Mouse (Mus musculus) splenic B cell, adult 2 months (primary cell): Measurements from ENCODE around the gene Kifc1.

Experiments
- DNase-seq: peaks from one replicate; pipeline ENCODE4 v3.0.0-alpha.2; 2011; ENCODE audit warnings: low read depth, low spot score
- H3K27me3 ChIP-seq: 2 replicates; pipeline ENCODE4 v1.6.1; 2012; ENCODE audit warnings: mild to moderate bottlenecking, low read length, moderate library complexity, mixed read lengths; ENCODE audit not compliant: control insufficient read depth, poor library complexity, insufficient read depth, severe bottlenecking
- H3K36me3 ChIP-seq: 2 replicates; pipeline ENCODE4 v1.6.1; 2012; ENCODE audit warnings: mild to moderate bottlenecking, low read length, moderate library complexity, mixed read lengths; ENCODE audit not compliant: control insufficient read depth, poor library complexity, insufficient read depth, severe bottlenecking

Kifc1 gene

GRCm38 (mm10) chr17:33925406-33926116 lies 35.1 kb upstream of the Kifc1 start:
- DNase-seq = peak; percentile 29
- Histone ChIP-seq H3K27me3 (no peaks in the 10 kb centered on the region), H3K36me3 (peaks cover 29% of the 10 kb centered on the region)

GRCm38 (mm10) chr17:33924577-33925283 lies 34.3 kb upstream of the Kifc1 start:
- Histone ChIP-seq H3K27me3 (no peaks in the 10 kb centered on the region), H3K36me3 (peaks cover 29% of the 10 kb centered on the region)
- peak; percentile 72 for DNase-seq

- no peaks in the 10 kb centered on the region for H3K27me3 ChIP-seq
- no peak for DNase-seq
- peaks cover 19% of the 10 kb centered on the region for H3K36me3 ChIP-seq
Measured at GRCm38 (mm10) chr17:33921361-33921760, 30.9 kb upstream of the Kifc1 start.

- H3K36me3 ChIP-seq = peaks cover 17% of the 10 kb centered on the region
- no peaks in the 10 kb centered on the region for H3K27me3 ChIP-seq
- DNase-seq = peak; percentile 93
Measured at GRCm38 (mm10) chr17:33920282-33921097, 30.0 kb upstream of the Kifc1 start.

- H3K36me3 ChIP-seq = peaks cover 11% of the 10 kb centered on the region; the same call in 1 of the 2 replicates
- DNase-seq = peak; percentile 96
- H3K27me3 ChIP-seq = no peaks in the 10 kb centered on the region
Measured at GRCm38 (mm10) chr17:33919351-33920281, 29.2 kb upstream of the Kifc1 start.

- Histone ChIP-seq H3K36me3 (peaks cover 18% of the 10 kb centered on the region), H3K27me3 (no peaks in the 10 kb centered on the region)
- DNase-seq = peak; percentile 34
Measured at GRCm38 (mm10) chr17:33918293-33919203, 28.1 kb upstream of the Kifc1 start.

- peaks cover 16% of the 10 kb centered on the region for H3K36me3 ChIP-seq
- no peaks in the 10 kb centered on the region for H3K27me3 ChIP-seq
- no peak for DNase-seq
Measured at GRCm38 (mm10) chr17:33917656-33918292, 27.3 kb upstream of the Kifc1 start.

- H3K36me3 ChIP-seq = peaks cover 16% of the 10 kb centered on the region
- DNase-seq = no peak
Measured at GRCm38 (mm10) chr17:33916847-33917655, 26.6 kb upstream of the Kifc1 start.

GRCm38 (mm10) chr17:33916294-33916693 lies 25.8 kb upstream of the Kifc1 start:
- no peak for DNase-seq
- H3K36me3 ChIP-seq = peaks cover 17% of the 10 kb centered on the region
- no peaks in the 10 kb centered on the region for H3K27me3 ChIP-seq

More at GRCm38 (mm10) chr17:33916847-33917655, 26.6 kb upstream of the Kifc1 start:
- no peaks in the 10 kb centered on the region for H3K27me3 ChIP-seq

GRCm38 (mm10) chr17:33915671-33916250 lies 25.3 kb upstream of the Kifc1 start, which contains the start of the genes Tapbp and Zbtb22:
TSS of gene Tapbp (plus strand) at chr17:33915899.
TSS of gene Zbtb22 (plus strand) at chr17:33915904.
- peaks cover 14% of the 10 kb centered on the region for H3K36me3 ChIP-seq
- peak; percentile 97 for DNase-seq
- H3K27me3 ChIP-seq = no peaks in the 10 kb centered on the region

- DNase-seq = no peak
- Histone ChIP-seq H3K36me3 (peaks cover 14% of the 10 kb centered on the region), H3K27me3 (no peaks in the 10 kb centered on the region)
Measured at GRCm38 (mm10) chr17:33914969-33915391, 24.5 kb upstream of the Kifc1 start.

- no peaks in the 10 kb centered on the region for H3K27me3 ChIP-seq
- no peak for DNase-seq
- H3K36me3 ChIP-seq = peaks cover 14% of the 10 kb centered on the region
Measured at GRCm38 (mm10) chr17:33913905-33914304, 23.4 kb upstream of the Kifc1 start.
